Mouse (Mus musculus) myocyte (in vitro differentiated cells): Measurements from ENCODE around the gene Sacm1l.

Experiments used
- CEBPB ChIP-seq: IDR thresholded peaks from 2 replicates; pipeline ENCODE4 v1.6.1; 2011; ENCODE audit warnings: mild to moderate bottlenecking, moderate library complexity; ENCODE audit not compliant: poor library complexity, insufficient read depth, severe bottlenecking
- E2F4 ChIP-seq: IDR thresholded peaks from one replicate; pipeline ENCODE4 v1.6.1; 2011; ENCODE audit warnings: mild to moderate bottlenecking, control low read depth, moderate library complexity; ENCODE audit not compliant: insufficient read depth
- MAX ChIP-seq: IDR thresholded peaks from one replicate; pipeline ENCODE4 v1.6.1; 2011; ENCODE audit warnings: low read depth, mild to moderate bottlenecking, control low read depth
- MYOD1 ChIP-seq, 3 experiments: IDR thresholded peaks; one replicate each; pipeline ENCODE4 v1.6.1; 2011; ENCODE audit warnings: control low read depth in 2 of 3, low read depth in 2 of 3, mild to moderate bottlenecking in 2 of 3, moderate library complexity in 1 of 3; ENCODE audit not compliant: insufficient read length in 2 of 3, control insufficient read depth in 1 of 3
- MYOG ChIP-seq, 3 experiments: IDR thresholded peaks; one replicate each; pipeline ENCODE4 v1.6.1; 2011; ENCODE audit warnings: control low read depth in 2 of 3, low read depth in 2 of 3, mild to moderate bottlenecking in 2 of 3; ENCODE audit not compliant: insufficient read length in 2 of 3, control insufficient read depth in 1 of 3, insufficient read depth in 1 of 3
- POLR2A ChIP-seq: IDR thresholded peaks from one replicate; pipeline ENCODE4 v1.6.1; 2011; ENCODE audit warnings: low read depth, mild to moderate bottlenecking, control low read depth, moderate library complexity; ENCODE audit not compliant: insufficient read length
- POLR2AphosphoS2 ChIP-seq: IDR thresholded peaks from one replicate; pipeline ENCODE4 v1.6.1; 2011; ENCODE audit warnings: low read depth, control low read depth; ENCODE audit not compliant: insufficient read length
- REST ChIP-seq: IDR thresholded peaks from one replicate; pipeline ENCODE4 v1.6.1; 2011; ENCODE audit warnings: mild to moderate bottlenecking, control low read depth, moderate library complexity; ENCODE audit not compliant: insufficient read depth, insufficient read length
- SRF ChIP-seq: IDR thresholded peaks from one replicate; pipeline ENCODE4 v1.6.1; 2011; ENCODE audit warnings: low read depth; ENCODE audit not compliant: control insufficient read depth, insufficient read length
- TCF12 ChIP-seq: IDR thresholded peaks from one replicate; pipeline ENCODE4 v1.6.1; 2011; ENCODE audit warnings: mild to moderate bottlenecking, control low read depth; ENCODE audit not compliant: poor library complexity, insufficient read depth, severe bottlenecking
- TCF3 ChIP-seq: IDR thresholded peaks from one replicate; pipeline ENCODE4 v1.6.1; 2011; ENCODE audit warnings: low read depth, control low read depth; ENCODE audit not compliant: insufficient read length
- USF1 ChIP-seq: IDR thresholded peaks from one replicate; pipeline ENCODE4 v1.6.1; 2011; ENCODE audit warnings: low read depth, mild to moderate bottlenecking, control low read depth, moderate library complexity

GRCm38 (mm10) chr9:123638231-123638630 lies 108.7 kb downstream of the Sacm1l start:
- TF ChIP-seq POLR2AphosphoS2 (no peak), MYOG (IDR thresholded peaks at IDR 0.05; ENCODE audit: control insufficient read depth in 1 of 3, insufficient read depth in 1 of 3, insufficient read length in 2 of 3, low read depth in 2 of 3) (no peak), POLR2A (no peak), MYOD1 (IDR thresholded peaks at IDR 0.05; ENCODE audit: control insufficient read depth in 1 of 3, insufficient read length in 2 of 3, low read depth in 2 of 3) (no peak), MAX (no peak), E2F4 (no peak), USF1 (no peak), TCF12 (no peak), REST (no peak), SRF (no peak), CEBPB (no peak), TCF3 (no peak)
